Mouse (Mus musculus) monocyte, adult 59 days (primary cell): ENCODE measurements around the gene Phldb1. TPM values are rescaled to one million over a fixed set of nuclear protein-coding genes. Genes with fewer than 3 reads are reported as not detected.

Experiments used
- total RNA-seq, 2 experiments: library from RNA; stranded (reverse); gene quantifications; one replicate each; pipeline ENCODE4 v1.2.4; 2023

Phldb1 gene
- 10 to 100 TPM in 1 of 2 experiments, 1 to 10 TPM in 1; 7.3 to 11.1 TPM for total RNA-seq

DNA sequence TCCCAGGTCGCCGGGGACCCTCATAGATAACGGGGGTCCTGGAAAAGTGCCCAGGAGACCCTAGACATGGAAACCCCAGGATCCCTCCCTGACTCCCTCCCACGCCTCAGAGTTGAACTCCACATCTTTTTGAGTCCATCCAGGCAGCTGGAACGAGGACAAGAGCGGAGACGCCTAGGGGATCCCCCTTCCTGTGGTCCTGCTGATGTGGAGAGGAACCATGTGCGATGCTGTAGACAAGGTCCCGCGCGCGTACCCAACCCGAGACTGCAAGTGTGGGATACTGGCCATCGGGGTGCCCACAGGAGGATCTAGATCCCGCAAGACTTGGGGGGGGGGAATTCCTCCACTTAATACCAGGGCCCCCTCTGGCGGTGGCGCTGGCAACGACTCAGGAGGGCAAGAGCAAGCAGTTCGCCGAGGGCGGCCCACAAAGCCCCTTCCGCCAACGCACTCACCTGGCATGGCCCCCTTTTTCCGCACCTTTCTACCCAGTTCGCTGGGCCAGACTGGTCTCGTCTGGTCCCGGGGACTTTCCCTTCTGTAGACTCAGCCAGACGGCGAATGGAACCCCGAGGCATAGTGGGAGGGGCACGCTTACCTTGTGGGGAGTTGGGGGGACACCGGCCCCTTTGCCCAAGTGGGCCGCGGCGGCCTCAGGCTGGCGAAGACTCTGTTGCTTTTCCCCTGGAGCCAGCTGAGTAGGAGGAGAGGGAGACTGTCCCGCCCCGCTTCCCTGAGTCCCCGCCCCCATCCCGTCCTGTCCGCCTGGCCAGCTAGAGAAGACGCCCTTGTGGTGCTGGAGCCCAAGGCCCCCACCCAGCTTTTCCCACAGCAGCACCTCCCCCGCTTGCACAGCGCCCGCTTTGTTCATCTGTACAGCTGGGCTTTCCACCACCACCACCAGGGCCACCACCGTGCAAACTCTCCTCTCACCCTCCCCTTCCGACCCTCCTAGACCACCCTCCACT is at the start of gene Phldb1:
Phldb1 (minus strand) TSS at position 675 of the 971 bp plus-strand sequence.

DNA sequence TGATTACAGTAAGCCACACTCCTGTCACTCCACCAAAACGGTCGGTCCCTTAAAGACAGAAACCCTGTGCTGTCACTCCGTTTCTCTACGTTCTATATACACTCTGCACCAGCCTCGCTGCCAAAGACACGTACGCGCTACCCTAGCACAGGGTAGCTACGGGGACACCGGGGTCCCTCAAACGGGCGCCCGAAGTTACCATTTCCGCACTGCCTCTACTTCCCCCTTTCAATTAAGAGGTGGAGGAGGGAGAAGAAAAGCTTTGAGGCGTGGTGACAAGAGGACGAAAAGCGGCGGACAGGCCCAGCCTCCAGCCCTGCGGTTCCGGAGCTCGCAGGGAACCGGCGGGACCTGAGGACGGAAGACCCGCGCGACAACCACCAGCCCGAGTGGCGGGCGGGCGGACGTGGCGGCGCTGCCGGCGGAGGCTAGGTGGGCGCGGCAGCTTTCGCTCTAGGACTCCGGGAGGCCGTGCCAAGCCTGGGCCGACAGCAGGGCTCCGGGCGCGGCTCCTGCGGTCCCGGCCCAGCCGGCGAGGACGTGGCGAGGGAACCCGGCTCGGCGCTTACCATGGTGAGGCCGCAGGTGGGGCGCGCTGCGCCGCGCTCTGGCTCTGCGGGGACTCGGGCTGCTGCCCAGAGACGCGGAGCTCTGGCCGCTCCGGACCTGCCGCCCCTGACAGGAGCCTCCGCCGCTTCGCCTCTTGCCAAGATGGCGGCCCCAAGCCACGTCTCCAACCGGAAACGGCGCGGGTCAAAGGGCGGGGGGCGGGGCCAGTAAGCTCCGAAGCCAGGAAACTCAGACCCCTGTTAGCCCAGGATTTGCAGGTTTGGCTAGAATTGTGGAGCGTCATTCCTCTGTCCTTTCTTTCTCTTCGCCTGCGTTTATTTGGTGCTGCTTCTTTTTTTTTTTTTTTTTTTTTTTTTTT is 32.4 kb upstream of the Phldb1 start, which contains the start of the genes Arcn1 and Ift46:
Arcn1 (minus strand) TSS at position 745 of the 928 bp plus-strand sequence.
Ift46 (plus strand) TSS at position 808 of the 928 bp plus-strand sequence.

DNA sequence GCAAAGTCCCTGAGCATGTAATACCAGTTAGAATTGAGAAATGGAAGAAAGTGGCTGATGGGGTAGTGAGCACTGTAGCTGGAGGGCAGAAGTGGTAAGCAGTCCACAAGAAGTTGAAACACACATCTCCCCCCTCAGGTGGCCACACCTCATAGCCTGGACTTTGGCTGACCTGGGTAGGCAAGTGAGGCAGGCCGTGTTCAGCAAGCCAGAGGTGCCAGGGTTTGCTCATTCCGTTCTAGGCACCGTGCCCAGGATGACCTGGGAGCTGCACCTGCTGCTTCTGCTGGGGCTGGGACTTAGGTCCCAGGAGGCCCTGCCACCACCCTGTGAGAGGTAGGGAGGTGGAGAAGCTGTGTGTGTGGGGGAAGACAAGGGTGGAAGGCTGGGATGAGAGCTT is 62.0 kb downstream of the Phldb1 start, which contains the start of gene Treh:
Treh (plus strand) TSS at position 229 of the 400 bp plus-strand sequence.

Other genes with a start within 250 kb of the Phldb1 start
- 1 to 10 TPM in 1 of 2 experiments, under 1 TPM in 1; 0.27 to 1.2 TPM for gene Cxcr5, start 173.3 kb downstream of the Phldb1 start, total RNA-seq
- 100 to 1,000 TPM; 132 to 134 TPM for gene Ddx6, start 130.3 kb downstream of the Phldb1 start, total RNA-seq
- gene Treh, start 62.0 kb downstream of the Phldb1 start, total RNA-seq, result not detected
- gene Arcn1, start 32.6 kb upstream of the Phldb1 start, total RNA-seq, result 100 to 1,000 TPM; 125 to 130 TPM
- gene Ift46, start 32.7 kb upstream of the Phldb1 start, total RNA-seq, result 10 to 100 TPM; 37.6 to 48.1 TPM
- 1 to 10 TPM in 1 of 2 experiments, under 1 TPM in 1; 0.70 to 1.2 TPM for gene Tmem25, start 64.1 kb upstream of the Phldb1 start, total RNA-seq
- 1 to 10 TPM in 1 of 2 experiments, under 1 TPM in 1; 0.82 to 1.5 TPM for gene Ttc36, start 67.9 kb upstream of the Phldb1 start, total RNA-seq
- 10 to 100 TPM; 52.0 to 56.5 TPM for gene Kmt2a, start 146.1 kb upstream of the Phldb1 start, total RNA-seq
- gene Atp5l, start 185.5 kb upstream of the Phldb1 start, total RNA-seq, result 100 to 1,000 TPM; 209 to 218 TPM
- 10 to 100 TPM; 79.7 to 83.3 TPM for gene Ube4a, start 230.4 kb upstream of the Phldb1 start, total RNA-seq
- 1 to 10 TPM; 3.2 to 4.6 TPM for gene Cd3g, start 245.2 kb upstream of the Phldb1 start, total RNA-seq
- 1 to 10 TPM; 2.6 to 3.8 TPM for gene Cd3d, start 246.6 kb upstream of the Phldb1 start, total RNA-seq